Mouse (Mus musculus) kidney, adult 2 months (tissue): ENCODE measurements around the gene Gm6899. TPM values are rescaled to one million over a fixed set of nuclear protein-coding genes. Genes with fewer than 3 reads are reported as not detected.

Source experiments
- DNase-seq: peaks from one replicate; pipeline ENCODE4 v3.0.0; 2021
- H3K27ac ChIP-seq: fragments of 200-500 bp; 2 replicates; pipeline ENCODE4 v1.5.1; 2012; ENCODE audit warnings: low read depth, low read length, control low read depth, inconsistent platforms; ENCODE audit not compliant: insufficient read depth
- H3K27me3 ChIP-seq: fragments of 200-500 bp; replicated peaks from 2 replicates; pipeline ENCODE4 v1.6.1; 2012; ENCODE audit warnings: mild to moderate bottlenecking, moderate library complexity, low read length, inconsistent platforms; ENCODE audit not compliant: control insufficient read depth, insufficient read depth
- H3K36me3 ChIP-seq: fragments of 200-500 bp; 2 replicates; pipeline ENCODE4 v1.6.1; 2012; ENCODE audit warnings: mild to moderate bottlenecking, moderate library complexity, low read length, inconsistent platforms; ENCODE audit not compliant: control insufficient read depth, insufficient read depth
- H3K4me1 ChIP-seq: fragments of 200-500 bp; 2 replicates; pipeline ENCODE4 v1.6.1; 2011; ENCODE audit warnings: low read length; ENCODE audit not compliant: control insufficient read depth, insufficient read depth
- H3K4me3 ChIP-seq: fragments of 200-500 bp; 2 replicates; pipeline ENCODE4 v1.5.1; 2011; ENCODE audit warnings: mild to moderate bottlenecking, low read depth, low read length, control low read depth; ENCODE audit not compliant: insufficient read depth
- CTCF ChIP-seq: fragments of 200-500 bp; conservative IDR thresholded peaks from 2 replicates; pipeline ENCODE4 v1.5.1; 2011; ENCODE audit warnings: low read depth, mild to moderate bottlenecking, control low read depth, low read length, moderate library complexity, mixed read lengths; ENCODE audit not compliant: insufficient read depth, insufficient read length
- POLR2A ChIP-seq: fragments of 200-500 bp; IDR thresholded peaks from one replicate; pipeline ENCODE4 v1.6.1; 2011; ENCODE audit warnings: low read depth, low read length, control low read depth
- WGBS: fragments of 180-500 bp; shearing (Covaris S2); methylation state at CpG from one replicate; pipeline ENCODE4 v1.1.7; 2018; 5-methylcytosine and 5-hydroxymethylcytosine counted together
- polyA plus RNA-seq: library from polyadenylated mRNA; depleted of rRNA; stranded (reverse); fragments of >200 nt; gene quantifications from 2 replicates; pipeline ENCODE4 v1.2.3, GENCODE M21; 2012; rRNA removed

Gm6899 gene
- polyA plus RNA-seq, 1 experiment = not detected

DNA sequence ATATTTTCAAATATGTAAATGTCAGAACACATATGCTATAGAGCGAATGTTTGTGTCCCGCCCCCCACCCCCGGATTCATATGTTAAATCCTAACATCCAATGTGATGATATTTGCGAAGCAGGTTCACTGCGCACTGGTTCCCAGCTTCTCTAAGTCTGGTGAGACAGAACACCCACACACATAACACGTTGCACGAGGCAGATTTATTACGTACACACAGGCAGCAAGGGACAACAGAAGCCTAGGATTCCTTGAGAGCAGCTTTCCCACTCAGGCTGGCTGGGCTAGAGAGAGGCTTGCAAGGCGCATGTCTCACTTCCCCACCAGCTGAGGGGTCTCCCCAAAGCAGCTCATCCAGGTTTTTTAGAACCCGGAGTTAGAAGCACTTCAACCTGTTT, 15.8 kb downstream of the Gm6899 start:
- DNase-seq = no peak
- no peaks in the 10 kb centered on the region for H3K36me3 ChIP-seq
- TF ChIP-seq POLR2A (no peak), CTCF (no peak)
- H3K4me3 ChIP-seq = no peak overlapping the region
- 58% methylated on average over 10 of the region's 10 CpGs for WGBS
- H3K27ac ChIP-seq = no peak overlapping the region
- H3K4me1 ChIP-seq = no peaks in the 10 kb centered on the region
- no peaks in the 10 kb centered on the region for H3K27me3 ChIP-seq

DNA sequence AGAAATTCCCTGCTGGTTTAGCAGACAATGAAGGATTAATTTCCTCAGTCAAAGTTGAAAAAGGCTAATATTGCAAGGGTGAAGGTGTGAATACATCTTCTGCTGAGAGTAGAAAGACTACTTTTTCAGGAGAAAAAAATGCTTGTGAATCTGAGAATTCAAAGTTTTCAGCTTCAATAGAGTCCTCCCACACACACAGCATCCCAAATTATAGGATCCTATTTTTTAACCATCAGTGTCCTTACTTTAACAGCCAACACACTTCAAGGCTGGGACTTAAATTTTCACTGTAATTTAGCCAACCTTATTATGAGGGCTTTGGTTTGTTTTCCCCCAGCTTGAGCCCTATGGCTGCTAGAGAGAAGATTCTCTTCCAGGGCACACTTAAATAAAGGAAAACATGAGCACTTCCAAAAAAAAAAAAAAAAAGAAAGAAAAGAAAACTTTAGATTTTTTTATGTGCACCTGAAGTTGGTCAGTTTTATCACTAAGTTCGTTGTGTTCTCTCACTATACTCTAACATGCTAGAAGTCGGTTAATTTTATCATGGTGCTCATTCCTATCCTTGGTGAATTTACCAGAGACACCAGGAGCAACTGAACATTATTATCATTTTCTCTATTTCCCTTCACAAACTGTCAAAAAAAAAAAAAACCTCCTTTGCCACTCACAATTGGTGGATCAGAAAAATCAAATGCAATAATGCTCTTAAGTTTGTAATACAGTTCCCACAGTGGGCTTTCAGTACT, 25.6 kb downstream of the Gm6899 start:
- no peak for DNase-seq
- Histone ChIP-seq H3K4me3 (no peak overlapping the region), H3K27me3 (no peaks in the 10 kb centered on the region), H3K36me3 (no peaks in the 10 kb centered on the region), H3K4me1 (no peaks in the 10 kb centered on the region), H3K27ac (no peak overlapping the region)
- 87% methylated on average over 2 of the region's 2 CpGs for WGBS
- TF ChIP-seq POLR2A (no peak), CTCF (no peak)

DNA sequence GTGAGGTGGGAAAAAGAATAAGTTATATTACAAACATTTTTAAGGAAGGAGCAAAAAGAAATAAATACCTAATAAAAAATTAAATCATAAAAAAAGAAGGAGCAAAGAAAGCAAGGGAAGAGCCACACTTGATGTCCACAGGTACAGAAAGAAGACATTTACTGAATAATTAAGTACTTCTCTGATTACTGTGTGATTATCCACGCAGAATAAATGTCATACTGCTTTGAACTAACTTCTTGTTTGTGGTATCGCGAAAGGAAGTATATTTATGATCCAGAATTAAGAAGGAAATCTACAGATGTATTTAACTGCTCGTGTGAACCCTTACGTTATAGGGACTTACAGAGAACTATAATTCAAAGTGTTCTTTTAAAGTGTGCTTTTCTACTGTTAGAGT, 29.7 kb downstream of the Gm6899 start:
- WGBS = 72% methylated on average over 5 of the region's 5 CpGs
- Histone ChIP-seq H3K27me3 (no peaks in the 10 kb centered on the region), H3K4me3 (no peak overlapping the region), H3K4me1 (no peaks in the 10 kb centered on the region), H3K36me3 (no peaks in the 10 kb centered on the region), H3K27ac (no peak overlapping the region)
- no peak for DNase-seq
- TF ChIP-seq CTCF (no peak), POLR2A (no peak)

DNA sequence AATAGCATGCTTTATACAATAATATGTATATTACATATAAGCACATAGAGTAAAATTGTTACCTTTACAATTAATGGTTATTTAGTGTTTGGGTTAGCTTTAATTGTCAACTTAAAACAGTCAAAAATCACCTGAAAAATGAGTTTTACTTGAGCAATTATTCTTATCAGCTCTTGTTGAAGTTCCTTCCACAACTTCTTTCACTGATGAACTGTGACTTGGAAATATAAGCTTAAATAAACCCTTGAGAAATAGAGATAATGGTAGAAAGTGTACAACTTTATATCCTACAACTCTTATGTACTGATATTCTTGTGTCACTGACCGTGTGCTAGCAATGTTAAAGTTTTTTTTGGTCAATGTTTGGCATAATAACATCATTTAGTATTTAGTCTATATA, 43.2 kb downstream of the Gm6899 start:
- Histone ChIP-seq H3K27ac (no peak overlapping the region), H3K4me3 (no peak overlapping the region), H3K4me1 (no peaks in the 10 kb centered on the region), H3K36me3 (no peaks in the 10 kb centered on the region), H3K27me3 (no peaks in the 10 kb centered on the region)
- TF ChIP-seq POLR2A = no peak
- no peak for TF ChIP-seq CTCF
- DNase-seq = no peak
- 73% methylated on average over 1 of the region's 1 CpGs for whole genome bisulfite sequencing

DNA sequence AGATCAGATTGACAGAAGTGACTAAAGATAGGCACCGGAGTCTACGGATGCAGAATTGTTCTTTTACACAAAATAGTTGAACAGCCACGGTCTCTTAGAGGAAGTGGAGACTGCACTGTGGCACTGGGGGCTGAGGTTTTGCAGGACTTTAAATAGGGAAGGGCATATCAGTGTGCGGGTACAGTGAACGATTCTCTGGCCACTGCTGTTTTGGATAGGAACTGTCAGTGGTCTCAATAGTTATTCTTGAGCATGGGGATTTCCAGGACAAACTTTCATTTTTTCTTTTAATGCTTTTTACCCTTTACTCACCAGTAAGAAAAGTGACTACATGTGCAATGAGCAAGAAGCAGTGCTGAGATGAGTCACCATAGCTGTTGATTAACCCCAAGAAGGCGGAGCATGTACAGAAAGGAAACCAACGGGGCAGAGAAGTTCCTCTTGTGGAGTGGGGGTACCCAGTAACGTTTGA, 47.3 kb downstream of the Gm6899 start:
- TF ChIP-seq POLR2A (no peak), CTCF (no peak)
- H3K4me1 ChIP-seq = no peaks in the 10 kb centered on the region
- H3K27ac ChIP-seq = no peak overlapping the region
- peak; percentile 34 for DNase-seq
- H3K4me3 ChIP-seq = no peak overlapping the region
- no peaks in the 10 kb centered on the region for H3K36me3 ChIP-seq
- no peaks in the 10 kb centered on the region for H3K27me3 ChIP-seq
- 55% methylated on average over 8 of the region's 8 CpGs for WGBS

DNA sequence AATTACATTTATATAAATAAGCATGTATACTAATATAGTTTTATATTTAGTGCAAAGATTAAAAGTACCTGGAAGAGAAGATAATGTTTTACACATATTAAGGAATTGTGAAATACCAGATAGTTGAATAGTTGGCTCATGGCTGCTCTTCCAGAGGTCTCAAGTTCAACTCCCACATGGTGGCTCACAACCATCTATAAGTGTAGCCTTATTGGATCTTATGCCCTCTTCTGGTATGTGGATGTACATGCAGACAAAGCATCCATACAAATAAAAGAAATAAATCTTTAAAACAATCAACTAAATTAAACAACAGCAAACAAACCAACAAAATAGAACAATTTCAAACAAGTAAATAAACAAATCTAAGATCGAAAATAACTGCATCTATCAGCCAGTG, 49.1 kb downstream of the Gm6899 start:
- TF ChIP-seq POLR2A (no peak), CTCF (no peak)
- no peak overlapping the region for H3K27ac ChIP-seq

More for the DNA sequence above, 49.1 kb downstream of the Gm6899 start:
- H3K4me3 ChIP-seq = no peak overlapping the region
- 91% methylated on average over 1 of the region's 1 CpGs for WGBS
- no peak for DNase-seq
- no peaks in the 10 kb centered on the region for H3K4me1 ChIP-seq
- H3K27me3 ChIP-seq = no peaks in the 10 kb centered on the region
- H3K36me3 ChIP-seq = no peaks in the 10 kb centered on the region

Other genes with a start within 250 kb of the Gm6899 start
- gene Fancl, start 207.1 kb upstream of the Gm6899 start, polyA plus RNA-seq = 2.6 and 2.9 TPM in 2 replicates
- 1.5 and 2.0 TPM in 2 replicates for gene Vrk2, start 758 bp downstream of the Gm6899 start, polyA plus RNA-seq